7 mouse cellular contexts compared by ENCODE assay signal in the genomic region with DNA sequence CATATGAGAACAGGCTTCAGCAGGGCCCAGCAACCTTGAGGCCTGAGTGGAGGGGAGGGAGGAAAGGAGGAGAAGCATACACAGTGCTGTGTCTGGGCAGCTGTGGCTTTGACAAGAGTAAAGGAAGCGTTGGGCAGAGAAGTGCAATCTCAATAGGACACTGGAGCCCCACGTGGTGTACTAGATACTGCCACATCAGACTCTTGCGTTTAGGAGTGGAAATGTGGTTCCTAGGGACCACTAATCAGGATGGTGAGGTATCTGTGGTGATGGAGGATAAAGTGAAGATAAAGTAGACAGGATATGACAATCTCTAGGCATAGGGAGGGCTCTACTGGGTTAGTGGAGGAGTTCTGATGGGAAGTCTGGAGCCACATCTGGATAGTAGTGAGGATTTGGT. TPM values are rescaled to one million over a fixed set of nuclear protein-coding genes. Genes with fewer than 3 reads are reported as not detected.
DNase-seq lines count a peak whose midpoint lies in the region; ATAC-seq and TF ChIP-seq lines count a peak whose summit lies in the region.

No protein-coding gene starts in this region.

- 74% methylated on average over 3 of the region's 3 CpGs for WGBS in forebrain, embryonic 12.5 days
- 5% methylated on average over 3 of the region's 3 CpGs for WGBS in liver, embryonic 14.5 days (ENCODE audit: insufficient replicate concordance)

- H3K9me3 ChIP-seq in forebrain, embryonic 12.5 days = no peaks in the 10 kb centered on the region
- H3K9me3 ChIP-seq in liver, embryonic 14.5 days (ENCODE audit: control insufficient read depth, low read length) = no peaks in the 10 kb centered on the region

- no peak overlapping the region; the same call in 1 of the 2 replicates for H3K27ac ChIP-seq in testis, adult 2 months (ENCODE audit: control insufficient read depth, insufficient read depth, low read depth, low read length)
- H3K27ac ChIP-seq in forebrain, embryonic 12.5 days = no peak overlapping the region
- peak overlapping the region; percentile 79 for H3K27ac ChIP-seq in liver, embryonic 14.5 days

- no peak for TF ChIP-seq POLR2A in testis, adult 2 months (IDR thresholded peaks at IDR 0.05; ENCODE audit: control insufficient read depth, low read depth, low read length)

- H3K9ac ChIP-seq in forebrain, embryonic 12.5 days = peak overlapping the region; percentile 74
- peak overlapping the region; percentile 89 for H3K9ac ChIP-seq in liver, embryonic 14.5 days (replicated peaks)

- H3K36me3 ChIP-seq in testis, adult 2 months (ENCODE audit: control insufficient read depth, insufficient read depth, low read length) = peaks cover 1% of the 10 kb centered on the region; the same call in 1 of the 2 replicates
- H3K36me3 ChIP-seq in forebrain, embryonic 12.5 days (replicated peaks) = peaks cover 29% of the 10 kb centered on the region
- H3K36me3 ChIP-seq in liver, embryonic 14.5 days (replicated peaks; ENCODE audit: control insufficient read depth, insufficient read depth, low read depth) = peaks cover 40% of the 10 kb centered on the region

- peaks cover 21% of the 10 kb centered on the region for H3K4me1 ChIP-seq in testis, adult 2 months (ENCODE audit: control insufficient read depth, insufficient read depth, low read length)
- peaks cover 36% of the 10 kb centered on the region for H3K4me1 ChIP-seq in forebrain, embryonic 12.5 days
- H3K4me1 ChIP-seq in liver, embryonic 14.5 days (replicated peaks; ENCODE audit: control insufficient read depth in 2 of 2, insufficient read depth in 2 of 2, low read length in 1 of 2) = peaks cover 23 to 24% of the 10 kb centered on the region in 2 experiments

- peak overlapping the region; percentile 16 for H3K4me3 ChIP-seq in testis, adult 2 months (ENCODE audit: control insufficient read depth, low read depth, low read length)
- peak overlapping the region; percentile 60 for H3K4me3 ChIP-seq in forebrain, embryonic 12.5 days (replicated peaks)
- H3K4me3 ChIP-seq in liver, embryonic 14.5 days (ENCODE audit: insufficient read depth in 1 of 2, low read depth in 2 of 2, low read length in 2 of 2) = peak overlapping the region; percentile 89 to 92

- peak overlapping the region; percentile 81 for H3K4me2 ChIP-seq in forebrain, embryonic 12.5 days
- peak overlapping the region; percentile 80 for H3K4me2 ChIP-seq in liver, embryonic 14.5 days (ENCODE audit: low read depth)

- TF ChIP-seq CTCF in testis, adult 2 months (IDR thresholded peaks at IDR 0.05; ENCODE audit: control insufficient read depth, insufficient read depth, insufficient replicate concordance, low read depth, low read length) = no peak
- TF ChIP-seq CTCF in liver, embryonic 14.5 days (IDR thresholded peaks at IDR 0.05; ENCODE audit: low read depth) = no peak

- no peak for DNase-seq in testis, postnatal 14 days (ENCODE audit: low spot score)
- no peak for DNase-seq in liver, embryonic 14.5 days (ENCODE audit: low read depth in 3 of 3, low spot score in 3 of 3)
- DNase-seq in right cerebral cortex, adult 2 months (ENCODE audit: low spot score in 2 of 2) = no peak
- DNase-seq in ovary, adult 18-20 months (ENCODE audit: low spot score) = no peak
- DNase-seq in right cerebral cortex, postnatal 36 days (ENCODE audit: low spot score in 2 of 2) = no peak

- ATAC-seq in forebrain, embryonic 12.5 days (ENCODE audit: low FRiP score) = no peak
- no peak for ATAC-seq in liver, embryonic 14.5 days (ENCODE audit: insufficient read depth)

- no peaks in the 10 kb centered on the region for H3K27me3 ChIP-seq in testis, adult 2 months (ENCODE audit: control insufficient read depth, insufficient read depth, low read length)
- H3K27me3 ChIP-seq in forebrain, embryonic 12.5 days = no peaks in the 10 kb centered on the region
- H3K27me3 ChIP-seq in liver, embryonic 14.5 days (ENCODE audit: control insufficient read depth, insufficient read depth, low read length) = no peaks in the 10 kb centered on the region

- no peak for TF ChIP-seq EP300 in liver, embryonic 14.5 days (IDR thresholded peaks at IDR 0.05; ENCODE audit: low read depth)

RNA-seq across cellular contexts. Expression of a gene that starts 1.0 kb away (rescaled TPM):
- polyA plus RNA-seq in testis, adult 2 months (2012; rRNA removed) = 35.0 and 36.9 TPM in 2 replicates
- polyA plus RNA-seq in forebrain, embryonic 12.5 days (2016; fragmentation: Nextera tagmentation; extraction: Ambion mirVana) = 19.5 and 20.8 TPM in 2 replicates
- 14.4 and 21.9 TPM in 2 replicates for polyA plus RNA-seq in liver, embryonic 14.5 days (2012; rRNA removed)
- 3.9 and 5.0 TPM in 2 replicates for polyA plus RNA-seq in liver, embryonic 14.5 days (2014; fragmentation: Nextera tagmentation; extraction: Ambion mirVana)

RNA-seq across cellular contexts. Expression of a gene that starts 4.5 kb away (rescaled TPM):
- 98.6 and 107 TPM in 2 replicates for polyA plus RNA-seq in testis, adult 2 months (2012; rRNA removed)
- 70.6 and 74.5 TPM in 2 replicates for polyA plus RNA-seq in forebrain, embryonic 12.5 days (2016; fragmentation: Nextera tagmentation; extraction: Ambion mirVana)
- 70.5 and 74.4 TPM in 2 replicates for polyA plus RNA-seq in liver, embryonic 14.5 days (2012; rRNA removed)
- polyA plus RNA-seq in liver, embryonic 14.5 days (2014; fragmentation: Nextera tagmentation; extraction: Ambion mirVana) = 116 and 119 TPM in 2 replicates

RNA-seq across cellular contexts. Expression of a gene that starts 21.7 kb away (rescaled TPM):
- polyA plus RNA-seq in testis, adult 2 months (2012; rRNA removed) = 27.5 and 31.8 TPM in 2 replicates
- 47.4 and 50.7 TPM in 2 replicates for polyA plus RNA-seq in forebrain, embryonic 12.5 days (2016; fragmentation: Nextera tagmentation; extraction: Ambion mirVana)
- polyA plus RNA-seq in liver, embryonic 14.5 days (2012; rRNA removed) = 21.5 and 38.9 TPM in 2 replicates
- 69.3 and 78.1 TPM in 2 replicates for polyA plus RNA-seq in liver, embryonic 14.5 days (2014; fragmentation: Nextera tagmentation; extraction: Ambion mirVana)

RNA-seq across cellular contexts. Expression of a gene that starts 25.4 kb away (rescaled TPM):
- 3.0 and 3.8 TPM in 2 replicates for polyA plus RNA-seq in testis, adult 2 months (2012; rRNA removed)
- polyA plus RNA-seq in forebrain, embryonic 12.5 days (2016; fragmentation: Nextera tagmentation; extraction: Ambion mirVana) = 3.3 TPM in 2 replicates
- polyA plus RNA-seq in liver, embryonic 14.5 days (2012; rRNA removed) = 0.06 and 0.07 TPM in 2 replicates
- 0.16 and 0.24 TPM in 2 replicates for polyA plus RNA-seq in liver, embryonic 14.5 days (2014; fragmentation: Nextera tagmentation; extraction: Ambion mirVana)

RNA-seq across cellular contexts. Expression of a gene that starts 33.7 kb away (rescaled TPM):
- 35.1 and 47.1 TPM in 2 replicates for polyA plus RNA-seq in testis, adult 2 months (2012; rRNA removed)
- polyA plus RNA-seq in forebrain, embryonic 12.5 days (2016; fragmentation: Nextera tagmentation; extraction: Ambion mirVana) = 76.9 and 80.1 TPM in 2 replicates
- polyA plus RNA-seq in liver, embryonic 14.5 days (2012; rRNA removed) = 10.0 TPM in 2 replicates
- 11.6 and 12.7 TPM in 2 replicates for polyA plus RNA-seq in liver, embryonic 14.5 days (2014; fragmentation: Nextera tagmentation; extraction: Ambion mirVana)

Comparison
In these comparisons a context has a peak if more than half of its experiments do, and no peak if none do; other contexts are left out.
1. H3K4me3 ChIP-seq: peak in every context shown above with its lines; median percentile 90 in liver, embryonic 14.5 days; 60 in forebrain, embryonic 12.5 days; 16 in testis, adult 2 months.